Mouse (Mus musculus): ENCODE measurements at regions not wholly inside any gene's neighbourhood (a gene's known extent, or its start where the extent isn't known, plus 50 kb on each side); places are given as distances from the start of the nearest gene placed in this dataset.

GRCm38 (mm10) chr2:166261799-166262198 lies 106.3 kb upstream of the Sulf2 start:
- WGBS, result 29% methylated on average over 7 of the region's 7 CpGs
- peak; percentile 74 for DNase-seq

GRCm38 (mm10) chr2:166261065-166261464 lies 105.6 kb upstream of the Sulf2 start:
- 0 out of 2 replicates have a peak overlapping the region, but pooled peaks have one; percentile 19 for H3K27ac ChIP-seq (ENCODE audit: low read depth)
- H3K36me3 ChIP-seq (ENCODE audit: insufficient read depth), result no peaks in the 10 kb centered on the region
- no peak for ATAC-seq (ENCODE audit: insufficient read depth)
- no peaks in the 10 kb centered on the region for H3K9me3 ChIP-seq (ENCODE audit: low read depth, low read length)
- H3K9ac ChIP-seq, result no peak overlapping the region
- H3K4me2 ChIP-seq, result no peak overlapping the region
- no peak for TF ChIP-seq CTCF (IDR thresholded peaks at IDR 0.05; ENCODE audit: low read depth)
- no peaks in the 10 kb centered on the region for H3K27me3 ChIP-seq (ENCODE audit: insufficient read depth, low read length)
- WGBS, result 30% methylated on average over 7 of the region's 7 CpGs
- peak; percentile 34 for DNase-seq
- H3K4me1 ChIP-seq (ENCODE audit: insufficient read depth), result peaks cover 5% of the 10 kb centered on the region; the same call in 1 of the 2 replicates
- H3K4me3 ChIP-seq (ENCODE audit: low read depth, low read length), result no peak overlapping the region

More at GRCm38 (mm10) chr2:166261799-166262198, 106.3 kb upstream of the Sulf2 start:
- H3K4me1 ChIP-seq (ENCODE audit: insufficient read depth), result peaks cover 5% of the 10 kb centered on the region; the same call in 1 of the 2 replicates
- H3K4me3 ChIP-seq (ENCODE audit: low read depth, low read length), result no peak overlapping the region
- no peak for ATAC-seq (ENCODE audit: insufficient read depth)
- H3K27me3 ChIP-seq (ENCODE audit: insufficient read depth, low read length), result no peaks in the 10 kb centered on the region
- no peaks in the 10 kb centered on the region for H3K9me3 ChIP-seq (ENCODE audit: low read depth, low read length)
- no peaks in the 10 kb centered on the region for H3K36me3 ChIP-seq (ENCODE audit: insufficient read depth)
- no peak for TF ChIP-seq CTCF (IDR thresholded peaks at IDR 0.05; ENCODE audit: low read depth)
- no peak overlapping the region for H3K4me2 ChIP-seq
- no peak overlapping the region for H3K27ac ChIP-seq (ENCODE audit: low read depth)
- H3K9ac ChIP-seq, result no peak overlapping the region

GRCm38 (mm10) chr2:166258771-166259180 lies 103.3 kb upstream of the Sulf2 start:
- WGBS, result 5% methylated on average over 7 of the region's 7 CpGs
- Histone ChIP-seq H3K9me3 (ENCODE audit: low read depth, low read length) (no peaks in the 10 kb centered on the region), H3K27me3 (ENCODE audit: insufficient read depth, low read length) (no peaks in the 10 kb centered on the region), H3K9ac (no peak overlapping the region), H3K27ac (ENCODE audit: low read depth) (no peak overlapping the region), H3K4me3 (ENCODE audit: low read depth, low read length) (no peak overlapping the region), H3K36me3 (ENCODE audit: insufficient read depth) (no peaks in the 10 kb centered on the region), H3K4me1 (ENCODE audit: insufficient read depth) (peaks cover 5% of the 10 kb centered on the region; the same call in 1 of the 2 replicates), H3K4me2 (peak overlapping the region; percentile 16; the same call in 1 of the 2 replicates)
- DNase-seq (no peak), ATAC-seq (ENCODE audit: insufficient read depth) (0 out of 2 replicates have a peak, but pooled peaks have one; percentile 43)
- no peak; the same call in 1 of the 2 replicates for TF ChIP-seq CTCF (IDR thresholded peaks at IDR 0.05; ENCODE audit: low read depth)

GRCm38 (mm10) chr2:166257666-166258065 lies 102.2 kb upstream of the Sulf2 start:
- 58% methylated on average over 4 of the region's 4 CpGs for WGBS
- DNase-seq, result no peak
- Histone ChIP-seq H3K9me3 (ENCODE audit: low read depth, low read length) (no peaks in the 10 kb centered on the region), H3K36me3 (ENCODE audit: insufficient read depth) (no peaks in the 10 kb centered on the region), H3K27ac (ENCODE audit: low read depth) (no peak overlapping the region), H3K4me2 (no peak overlapping the region), H3K4me1 (ENCODE audit: insufficient read depth) (peaks cover 5% of the 10 kb centered on the region; the same call in 1 of the 2 replicates), H3K9ac (no peak overlapping the region), H3K4me3 (ENCODE audit: low read depth, low read length) (no peak overlapping the region), H3K27me3 (ENCODE audit: insufficient read depth, low read length) (no peaks in the 10 kb centered on the region)
- no peak for TF ChIP-seq CTCF (IDR thresholded peaks at IDR 0.05; ENCODE audit: low read depth)
- ATAC-seq (ENCODE audit: insufficient read depth), result no peak

- Histone ChIP-seq H3K27me3 (ENCODE audit: insufficient read depth, low read length) (no peaks in the 10 kb centered on the region), H3K27ac (ENCODE audit: low read depth) (no peak overlapping the region), H3K9ac (no peak overlapping the region), H3K4me2 (no peak overlapping the region), H3K4me3 (ENCODE audit: low read depth, low read length) (no peak overlapping the region), H3K4me1 (ENCODE audit: insufficient read depth) (no peaks in the 10 kb centered on the region; the same call in 1 of the 2 replicates), H3K9me3 (ENCODE audit: low read depth, low read length) (no peaks in the 10 kb centered on the region), H3K36me3 (ENCODE audit: insufficient read depth) (no peaks in the 10 kb centered on the region)
- ATAC-seq (ENCODE audit: insufficient read depth), result no peak
- DNase-seq, result no peak
- WGBS, result 84% methylated on average over 10 of the region's 10 CpGs
- no peak for TF ChIP-seq CTCF (IDR thresholded peaks at IDR 0.05; ENCODE audit: low read depth)
These were observed 100.7 kb upstream of the Sulf2 start for GRCm38 (mm10) chr2:166256193-166256592.

GRCm38 (mm10) chr2:166254581-166254980 lies 99.1 kb upstream of the Sulf2 start:
- DNase-seq, result no peak
- 85% methylated on average over 6 of the region's 6 CpGs for WGBS

GRCm38 (mm10) chr2:166252107-166252506 lies 96.6 kb upstream of the Sulf2 start:
- no peak for TF ChIP-seq CTCF (IDR thresholded peaks at IDR 0.05; ENCODE audit: low read depth)
- Histone ChIP-seq H3K9ac (no peak overlapping the region), H3K4me1 (ENCODE audit: insufficient read depth) (peaks cover 5% of the 10 kb centered on the region; the same call in 1 of the 2 replicates), H3K27me3 (ENCODE audit: insufficient read depth, low read length) (no peaks in the 10 kb centered on the region), H3K27ac (ENCODE audit: low read depth) (no peak overlapping the region), H3K36me3 (ENCODE audit: insufficient read depth) (no peaks in the 10 kb centered on the region), H3K4me2 (no peak overlapping the region), H3K9me3 (ENCODE audit: low read depth, low read length) (no peaks in the 10 kb centered on the region), H3K4me3 (ENCODE audit: low read depth, low read length) (no peak overlapping the region)
- ATAC-seq (ENCODE audit: insufficient read depth) (no peak), DNase-seq (no peak)
- WGBS, result 82% methylated on average over 3 of the region's 3 CpGs

More at GRCm38 (mm10) chr2:166254581-166254980, 99.1 kb upstream of the Sulf2 start:
- Histone ChIP-seq H3K36me3 (ENCODE audit: insufficient read depth) (no peaks in the 10 kb centered on the region), H3K27me3 (ENCODE audit: insufficient read depth, low read length) (no peaks in the 10 kb centered on the region), H3K9ac (no peak overlapping the region), H3K4me2 (no peak overlapping the region), H3K4me3 (ENCODE audit: low read depth, low read length) (no peak overlapping the region), H3K27ac (ENCODE audit: low read depth) (no peak overlapping the region), H3K9me3 (ENCODE audit: low read depth, low read length) (no peaks in the 10 kb centered on the region), H3K4me1 (ENCODE audit: insufficient read depth) (peaks cover 2% of the 10 kb centered on the region; the same call in 1 of the 2 replicates)
- no peak for ATAC-seq (ENCODE audit: insufficient read depth)
- no peak for TF ChIP-seq CTCF (IDR thresholded peaks at IDR 0.05; ENCODE audit: low read depth)
